Mouse (Mus musculus): Measurements from ENCODE around the gene Ccdc183.

Gene Ccdc183

GRCm38 (mm10) chr2:25576965-25577891 is 40.2 kb downstream of the Ccdc183 start:
- DNase-seq = no peak

- no peak for DNase-seq
Observed at GRCm38 (mm10) chr2:25576028-25576850, 41.2 kb downstream of the Ccdc183 start.

GRCm38 (mm10) chr2:25575432-25576027 is 41.9 kb downstream of the Ccdc183 start:
- DNase-seq = peak in 1 of 2 experiments; percentile 53

GRCm38 (mm10) chr2:25574579-25575431 is 42.7 kb downstream of the Ccdc183 start, which contains the start of the genes Mamdc4 and Phpt1:
Mamdc4 (minus strand) TSS chr2:25574845.
Phpt1 (minus strand) TSS chr2:25575224.
- peak; percentile 91 to 96 for DNase-seq

GRCm38 (mm10) chr2:25574136-25574535 is 43.3 kb downstream of the Ccdc183 start:
- no peak for DNase-seq

GRCm38 (mm10) chr2:25573068-25573467 is 44.4 kb downstream of the Ccdc183 start:
- no peak for DNase-seq

- DNase-seq = no peak
Observed at GRCm38 (mm10) chr2:25571221-25571620, 46.3 kb downstream of the Ccdc183 start.

GRCm38 (mm10) chr2:25569323-25569722 is 48.2 kb downstream of the Ccdc183 start:
- no peak for DNase-seq

GRCm38 (mm10) chr2:25568473-25569019 is 48.9 kb downstream of the Ccdc183 start:
- DNase-seq = no peak

- DNase-seq = no peak
Observed at GRCm38 (mm10) chr2:25566558-25566957, 50.9 kb downstream of the Ccdc183 start.

- DNase-seq = no peak
Observed at GRCm38 (mm10) chr2:25565741-25566140, 51.7 kb downstream of the Ccdc183 start.

- DNase-seq = no peak
Observed at GRCm38 (mm10) chr2:25561946-25562345, 55.5 kb downstream of the Ccdc183 start.

- DNase-seq = no peak
Observed at GRCm38 (mm10) chr2:25560551-25560950, 56.9 kb downstream of the Ccdc183 start.

- no peak for DNase-seq
Observed at GRCm38 (mm10) chr2:25558774-25559173, 58.7 kb downstream of the Ccdc183 start.
